Mouse (Mus musculus): ENCODE measurements around the gene Smim6. TPM values are rescaled to one million over a fixed set of nuclear protein-coding genes. Genes with fewer than 3 reads are reported as not detected.

Smim6 gene
- polyA plus RNA-seq, 1 experiment: 13.1 TPM

DNA sequence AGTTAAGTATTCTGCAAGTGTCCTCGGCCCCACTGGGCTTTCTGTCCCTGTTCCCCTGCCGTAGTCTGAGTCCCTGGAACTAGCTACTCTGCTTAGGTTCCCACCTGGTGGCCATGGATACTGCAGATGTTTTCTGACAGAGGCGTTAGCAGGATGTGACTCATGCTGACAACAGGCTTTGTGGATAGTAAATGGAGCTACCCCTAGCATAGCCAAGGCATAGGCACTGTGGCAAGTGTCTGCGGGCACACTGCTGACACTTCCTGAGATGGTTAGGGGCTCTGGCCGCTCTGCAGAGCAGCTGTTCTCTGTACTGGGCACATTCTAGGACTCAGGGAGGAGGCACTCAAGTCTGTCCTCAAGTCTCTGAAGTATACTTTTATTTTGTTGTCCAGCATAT, 42.9 kb downstream of the Smim6 start:
- 68% methylated on average over 5 of the region's 5 CpGs for WGBS
- no peak overlapping the region for H3K4me3 ChIP-seq (replicated peaks; ENCODE audit: control insufficient read depth, low read depth, low read length)
- no peak overlapping the region for H3K27ac ChIP-seq (ENCODE audit: control insufficient read depth, insufficient read depth, low read depth, low read length, poor library complexity)
- TF ChIP-seq CTCF (IDR thresholded peaks at IDR 0.05; ENCODE audit: control insufficient read depth, insufficient read depth, low read length) (no peak), POLR2A (IDR thresholded peaks at IDR 0.05; ENCODE audit: borderline replicate concordance, control insufficient read depth, low read depth, low read length) (no peak)
- H3K4me1 ChIP-seq (ENCODE audit: control insufficient read depth, insufficient read depth, low read length): no peaks in the 10 kb centered on the region

- H3K27ac ChIP-seq (ENCODE audit: control insufficient read depth, insufficient read depth, low read depth, low read length, poor library complexity): no peak overlapping the region
- TF ChIP-seq CTCF (IDR thresholded peaks at IDR 0.05; ENCODE audit: control insufficient read depth, insufficient read depth, low read length) (no peak), POLR2A (IDR thresholded peaks at IDR 0.05; ENCODE audit: borderline replicate concordance, control insufficient read depth, low read depth, low read length) (no peak)
- no peaks in the 10 kb centered on the region for H3K4me1 ChIP-seq (ENCODE audit: control insufficient read depth, insufficient read depth, low read length)
- 59% methylated on average over 10 of the region's 10 CpGs for whole genome bisulfite sequencing
- H3K4me3 ChIP-seq (replicated peaks; ENCODE audit: control insufficient read depth, low read depth, low read length): no peak overlapping the region
Measured at GRCm38 (mm10) chr11:115955195-115955858, 43.5 kb downstream of the Smim6 start.

DNA sequence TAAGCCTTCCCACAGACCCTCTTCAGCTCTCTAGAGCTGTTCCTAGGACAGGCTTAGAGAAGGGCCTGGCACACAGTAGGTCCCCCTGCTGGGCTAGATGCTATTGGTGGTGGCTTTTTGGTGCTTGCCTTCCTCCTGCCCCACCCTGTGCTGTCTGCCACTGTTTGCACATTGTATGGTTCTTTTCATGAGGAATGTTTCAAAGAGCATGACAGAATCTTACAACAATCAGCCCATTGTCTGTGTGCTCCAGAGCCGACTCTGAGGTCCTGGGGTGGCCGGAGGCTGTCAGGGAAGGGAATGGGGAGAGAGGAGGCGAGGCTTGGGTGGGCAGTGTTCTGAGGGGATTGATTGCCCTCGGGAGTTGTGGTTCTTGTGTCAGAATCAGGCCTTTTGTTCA, 44.6 kb downstream of the Smim6 start:
- WGBS: 85% methylated on average over 4 of the region's 4 CpGs

GRCm38 (mm10) chr11:115957971-115958370, 46.2 kb downstream of the Smim6 start:
- 86% methylated on average over 7 of the region's 7 CpGs for WGBS
- no peak for TF ChIP-seq CTCF (IDR thresholded peaks at IDR 0.05; ENCODE audit: control insufficient read depth, insufficient read depth, low read length)
- no peak for TF ChIP-seq POLR2A (IDR thresholded peaks at IDR 0.05; ENCODE audit: borderline replicate concordance, control insufficient read depth, low read depth, low read length)
- no peak overlapping the region for H3K27ac ChIP-seq (ENCODE audit: control insufficient read depth, insufficient read depth, low read depth, low read length, poor library complexity)

More for the DNA sequence above, 44.6 kb downstream of the Smim6 start:
- no peaks in the 10 kb centered on the region for H3K4me1 ChIP-seq (ENCODE audit: control insufficient read depth, insufficient read depth, low read length)
- no peak overlapping the region for H3K4me3 ChIP-seq (replicated peaks; ENCODE audit: control insufficient read depth, low read depth, low read length)
- H3K27ac ChIP-seq (ENCODE audit: control insufficient read depth, insufficient read depth, low read depth, low read length, poor library complexity): no peak overlapping the region
- no peak for TF ChIP-seq CTCF (IDR thresholded peaks at IDR 0.05; ENCODE audit: control insufficient read depth, insufficient read depth, low read length)
- no peak for TF ChIP-seq POLR2A (IDR thresholded peaks at IDR 0.05; ENCODE audit: borderline replicate concordance, control insufficient read depth, low read depth, low read length)

GRCm38 (mm10) chr11:115959018-115959417, 47.2 kb downstream of the Smim6 start:
- 96% methylated on average over 9 of the region's 9 CpGs for WGBS
- no peaks in the 10 kb centered on the region for H3K4me1 ChIP-seq (ENCODE audit: control insufficient read depth, insufficient read depth, low read length)
- no peak overlapping the region for H3K27ac ChIP-seq (ENCODE audit: control insufficient read depth, insufficient read depth, low read depth, low read length, poor library complexity)
- H3K4me3 ChIP-seq (replicated peaks; ENCODE audit: control insufficient read depth, low read depth, low read length): no peak overlapping the region
- TF ChIP-seq POLR2A (IDR thresholded peaks at IDR 0.05; ENCODE audit: borderline replicate concordance, control insufficient read depth, low read depth, low read length) (no peak), CTCF (IDR thresholded peaks at IDR 0.05; ENCODE audit: control insufficient read depth, insufficient read depth, low read length) (no peak)

More at GRCm38 (mm10) chr11:115957971-115958370, 46.2 kb downstream of the Smim6 start:
- Histone ChIP-seq H3K4me3 (replicated peaks; ENCODE audit: control insufficient read depth, low read depth, low read length) (no peak overlapping the region), H3K4me1 (ENCODE audit: control insufficient read depth, insufficient read depth, low read length) (no peaks in the 10 kb centered on the region)

DNA sequence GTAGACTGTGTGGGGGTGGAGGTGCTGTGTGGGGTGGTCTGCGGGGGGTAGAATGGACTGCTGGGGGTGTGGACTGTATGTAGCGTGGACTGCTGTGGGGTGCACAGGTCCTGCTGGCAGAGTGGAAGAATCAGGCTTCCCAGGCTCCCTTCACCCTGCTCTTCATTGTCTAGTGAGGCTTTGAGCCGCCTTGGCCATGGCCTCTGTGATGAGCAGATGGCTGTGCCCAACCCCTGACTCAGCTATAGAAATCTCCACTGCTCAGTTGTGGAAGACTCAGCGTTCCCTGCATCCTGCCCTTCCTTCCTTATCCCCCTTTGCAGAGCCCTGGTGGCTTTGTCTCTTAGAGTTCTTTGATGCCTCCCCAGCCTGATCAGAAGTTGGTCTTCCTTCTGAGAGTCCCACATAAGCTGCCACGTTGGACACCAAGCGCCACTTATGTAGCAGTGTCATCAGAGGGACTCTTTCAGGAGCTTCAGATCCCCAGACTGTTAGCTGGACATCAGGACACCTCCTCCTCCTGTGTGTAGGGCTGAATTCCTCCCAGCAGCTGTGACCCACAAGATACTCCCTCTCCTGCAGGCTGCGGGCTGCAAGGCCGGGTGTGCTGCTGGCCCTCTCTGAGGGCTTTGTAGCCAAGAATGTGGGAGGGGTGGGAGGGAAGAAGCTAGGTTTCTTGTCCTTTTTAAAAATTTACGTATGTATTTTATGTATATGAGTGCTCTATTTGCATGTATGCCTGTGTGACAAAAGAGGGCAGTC, 51.0 kb downstream of the Smim6 start:
- WGBS: 91% methylated on average over 9 of the region's 9 CpGs
- no peak overlapping the region for H3K4me3 ChIP-seq (replicated peaks; ENCODE audit: control insufficient read depth, low read depth, low read length)
- no peak for TF ChIP-seq CTCF (IDR thresholded peaks at IDR 0.05; ENCODE audit: control insufficient read depth, insufficient read depth, low read length)
- TF ChIP-seq POLR2A (IDR thresholded peaks at IDR 0.05; ENCODE audit: borderline replicate concordance, control insufficient read depth, low read depth, low read length): no peak
- no peaks in the 10 kb centered on the region for H3K4me1 ChIP-seq (ENCODE audit: control insufficient read depth, insufficient read depth, low read length)
- H3K27ac ChIP-seq (ENCODE audit: control insufficient read depth, insufficient read depth, low read depth, low read length, poor library complexity): no peak overlapping the region

Other genes with a start within 250 kb of the Smim6 start
- 35.9 and 53.6 TPM in 2 replicates for gene Grb2, start 203.4 kb upstream of the Smim6 start, polyA plus RNA-seq (2011; ENCODE audit: insufficient read depth, insufficient read length, low replicate concordance, missing spikeins)
- 12.0 and 25.5 TPM in 2 replicates for gene Tmem94, start 146.6 kb upstream of the Smim6 start, polyA plus RNA-seq (2011; ENCODE audit: insufficient read depth, insufficient read length, low replicate concordance, missing spikeins)
- 4.2 and 6.7 TPM in 2 replicates for gene Caskin2, start 98.4 kb upstream of the Smim6 start, polyA plus RNA-seq (2011; ENCODE audit: insufficient read depth, insufficient read length, low replicate concordance, missing spikeins)
- gene Tsen54, start 97.3 kb upstream of the Smim6 start, polyA plus RNA-seq (2011; ENCODE audit: insufficient read depth, insufficient read length, low replicate concordance, missing spikeins): 10.3 and 11.6 TPM in 2 replicates
- gene Llgl2, start 88.0 kb upstream of the Smim6 start, polyA plus RNA-seq (2011; ENCODE audit: insufficient read depth, insufficient read length, low replicate concordance, missing spikeins): 2.2 and 13.7 TPM in 2 replicates
- 0.57 TPM in 1 of 2 replicates, not detected in the other for gene Myo15b, start 53.6 kb upstream of the Smim6 start, polyA plus RNA-seq (2011; ENCODE audit: insufficient read depth, insufficient read length, low replicate concordance, missing spikeins)
- gene Smim5, start 12.1 kb upstream of the Smim6 start, polyA plus RNA-seq (2011; ENCODE audit: insufficient read depth, insufficient read length, low replicate concordance, missing spikeins): 44.8 and 74.9 TPM in 2 replicates
- 12.8 and 21.7 TPM in 2 replicates for gene Sap30bp, start 21.3 kb downstream of the Smim6 start, polyA plus RNA-seq (2011; ENCODE audit: insufficient read depth, insufficient read length, low replicate concordance, missing spikeins)
- gene Recql5, start 21.5 kb downstream of the Smim6 start, polyA plus RNA-seq (2011; ENCODE audit: insufficient read depth, insufficient read length, low replicate concordance, missing spikeins): 17.4 and 40.9 TPM in 2 replicates
- 0.47 and 1.7 TPM in 2 replicates for gene Itgb4, start 62.7 kb downstream of the Smim6 start, polyA plus RNA-seq (2011; ENCODE audit: insufficient read depth, insufficient read length, low replicate concordance, missing spikeins)
- gene Galk1, start 100.7 kb downstream of the Smim6 start, polyA plus RNA-seq (2011; ENCODE audit: insufficient read depth, insufficient read length, low replicate concordance, missing spikeins): 16.7 and 27.0 TPM in 2 replicates
- gene H3f3b, start 115.9 kb downstream of the Smim6 start, polyA plus RNA-seq (2011; ENCODE audit: insufficient read depth, insufficient read length, low replicate concordance, missing spikeins): 386 and 402 TPM in 2 replicates
- 11.8 and 43.0 TPM in 2 replicates for gene Unk, start 118.3 kb downstream of the Smim6 start, polyA plus RNA-seq (2011; ENCODE audit: insufficient read depth, insufficient read length, low replicate concordance, missing spikeins)
- gene Unc13d, start 165.9 kb downstream of the Smim6 start, polyA plus RNA-seq (2011; ENCODE audit: insufficient read depth, insufficient read length, low replicate concordance, missing spikeins): 31.2 and 63.0 TPM in 2 replicates
- 55.0 and 68.0 TPM in 2 replicates for gene Wbp2, start 175.0 kb downstream of the Smim6 start, polyA plus RNA-seq (2011; ENCODE audit: insufficient read depth, insufficient read length, low replicate concordance, missing spikeins)
- gene Trim47, start 215.2 kb downstream of the Smim6 start, polyA plus RNA-seq (2011; ENCODE audit: insufficient read depth, insufficient read length, low replicate concordance, missing spikeins): 3.1 and 8.9 TPM in 2 replicates
- gene Trim65, start 219.1 kb downstream of the Smim6 start, polyA plus RNA-seq (2011; ENCODE audit: insufficient read depth, insufficient read length, low replicate concordance, missing spikeins): 5.2 and 8.2 TPM in 2 replicates
- gene Mrpl38, start 226.9 kb downstream of the Smim6 start, polyA plus RNA-seq (2011; ENCODE audit: insufficient read depth, insufficient read length, low replicate concordance, missing spikeins): 28.0 and 38.3 TPM in 2 replicates